Mouse (Mus musculus) embryonic fibroblast, embryonic 13.5 days (primary cell): ENCODE data around the gene Olfr483.

Source experiments
- CTCF ChIP-seq: IDR thresholded peaks from 2 replicates; pipeline ENCODE4 v1.5.1; 2011; ENCODE audit warnings: mild to moderate bottlenecking, control low read depth, low read length, moderate library complexity, borderline replicate concordance; ENCODE audit not compliant: insufficient read depth
- POLR2A ChIP-seq: IDR thresholded peaks from 2 replicates; pipeline ENCODE4 v1.6.1; 2011; ENCODE audit warnings: low read depth, mild to moderate bottlenecking, control low read depth, low read length, moderate library complexity

GRCm38 (mm10) chr7:108121416-108121815 lies 20.8 kb downstream of the Olfr483 start:
- TF ChIP-seq POLR2A (no peak), CTCF (no peak)
